Mouse (Mus musculus) cerebellum, adult 2 months (tissue): ENCODE data around the gene Ddx60.

Source experiments
- CTCF ChIP-seq: fragments of 200-500 bp; IDR thresholded peaks from 2 replicates; pipeline ENCODE4 v1.5.1; 2011; ENCODE audit warnings: low read depth, mild to moderate bottlenecking, control low read depth, low read length, moderate library complexity, borderline replicate concordance; ENCODE audit not compliant: insufficient read depth
- POLR2A ChIP-seq: fragments of 200-500 bp; IDR thresholded peaks from 2 replicates; pipeline ENCODE4 v1.6.1; 2011; ENCODE audit warnings: low read length, control low read depth, borderline replicate concordance; ENCODE audit not compliant: insufficient read depth

DNA sequence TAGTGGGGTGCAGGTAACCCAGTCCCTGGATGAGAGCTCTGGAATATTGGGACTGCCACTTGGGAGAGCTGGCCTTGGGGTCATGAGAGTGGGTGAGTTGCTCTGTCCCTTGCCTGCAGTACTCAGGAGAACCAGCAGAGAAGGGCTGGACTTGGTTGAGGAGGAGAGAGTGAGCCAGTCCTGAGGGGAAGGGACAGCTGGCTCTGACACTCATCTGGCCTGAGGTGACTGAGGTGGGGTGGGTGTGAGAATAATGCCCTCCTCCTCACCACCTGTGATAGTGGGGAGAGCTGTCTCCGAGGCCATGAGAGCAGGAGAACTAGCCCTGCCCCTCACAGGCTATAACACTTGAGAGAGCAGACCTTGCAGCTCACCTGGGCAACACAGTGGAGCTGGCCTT, 30.5 kb upstream of the Ddx60 start:
- TF ChIP-seq CTCF, result no peak
- no peak for TF ChIP-seq POLR2A
